Mouse (Mus musculus): ENCODE data around the gene Olfr458. TPM values are rescaled to one million over a fixed set of nuclear protein-coding genes. Genes with fewer than 3 reads are reported as not detected.
"Not testable (repeated sequence)": the region's sequence is repeated elsewhere in the genome, so short reads cannot be mapped to it uniquely, and the experiment has no call there.

The Olfr458 gene
- not detected for total RNA-seq (2021)
- long read RNA-seq, experiment 1 = 0 reads
- long read RNA-seq, experiment 2 = 0 reads

DNA sequence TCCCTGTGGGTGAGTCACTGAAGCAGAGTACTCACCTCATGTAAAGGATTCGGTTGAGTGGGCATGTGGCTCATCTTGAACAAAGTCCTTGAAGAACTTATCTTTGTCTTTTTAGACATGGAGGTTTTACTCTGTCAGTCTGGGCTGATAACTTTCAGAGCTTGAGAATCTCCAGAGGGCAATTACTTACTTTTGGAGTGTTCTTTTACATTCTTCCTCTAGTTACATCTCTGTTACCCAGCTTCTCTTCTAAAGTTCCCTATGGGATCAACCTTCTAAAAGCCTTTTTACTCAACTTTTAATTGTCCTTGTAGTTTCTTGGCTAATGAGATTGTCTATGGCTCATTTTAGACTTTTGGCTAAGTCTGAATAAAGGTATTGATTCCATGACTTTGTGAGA, at the start of gene Olfr458:
Olfr458 (minus strand) TSS at position 101 of the 400 bp plus-strand sequence.
- DNase-seq (ENCODE audit: low spot score in 2 of 2) = no peak
- intact Hi-C loops (cut with DNase I) = no loop called here

DNA sequence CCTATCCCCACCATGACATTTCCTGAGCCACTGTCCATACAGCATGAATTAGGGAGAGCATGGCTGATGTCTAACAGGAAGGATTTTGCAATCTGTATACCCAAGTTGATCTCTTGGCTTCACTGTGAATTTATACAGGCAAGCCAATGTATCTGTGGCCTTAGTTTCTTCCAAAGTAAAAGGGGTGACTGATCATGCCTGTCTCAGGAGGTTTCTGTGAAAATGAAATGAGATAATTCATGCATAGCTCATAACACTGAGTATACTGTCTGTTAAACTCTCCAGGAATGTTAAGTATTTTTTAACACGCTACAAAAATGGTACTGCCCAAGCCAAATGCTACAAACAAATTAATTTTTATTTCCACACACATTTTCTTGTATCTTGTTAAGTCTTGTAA, 48.5 kb upstream of the Olfr458 start:
- no peak for DNase-seq (ENCODE audit: low spot score in 2 of 2)
- intact Hi-C loops (cut with DNase I) = no loop called here

DNA sequence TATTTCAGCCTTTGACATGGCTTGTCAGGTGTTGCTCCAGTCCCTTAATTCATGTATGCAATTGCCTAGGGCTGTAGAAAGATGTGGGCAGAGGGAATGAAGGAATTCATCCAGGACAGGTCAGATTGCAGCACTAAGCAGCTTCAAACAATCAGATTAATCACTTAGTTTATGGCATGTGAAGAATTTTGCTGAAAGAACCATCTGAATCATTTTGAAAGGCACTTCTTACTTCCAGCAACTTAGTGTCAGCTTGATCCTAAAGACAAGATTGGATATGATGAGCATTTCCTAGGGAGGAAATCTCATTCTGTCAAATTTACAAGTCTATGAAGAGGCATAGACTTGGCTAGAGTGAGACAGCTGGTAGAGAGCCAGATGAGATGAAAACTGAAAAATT, 44.3 kb upstream of the Olfr458 start:
- DNase-seq (ENCODE audit: low spot score in 2 of 2) = no peak
- intact Hi-C loops (cut with DNase I) = no loop called here

DNA sequence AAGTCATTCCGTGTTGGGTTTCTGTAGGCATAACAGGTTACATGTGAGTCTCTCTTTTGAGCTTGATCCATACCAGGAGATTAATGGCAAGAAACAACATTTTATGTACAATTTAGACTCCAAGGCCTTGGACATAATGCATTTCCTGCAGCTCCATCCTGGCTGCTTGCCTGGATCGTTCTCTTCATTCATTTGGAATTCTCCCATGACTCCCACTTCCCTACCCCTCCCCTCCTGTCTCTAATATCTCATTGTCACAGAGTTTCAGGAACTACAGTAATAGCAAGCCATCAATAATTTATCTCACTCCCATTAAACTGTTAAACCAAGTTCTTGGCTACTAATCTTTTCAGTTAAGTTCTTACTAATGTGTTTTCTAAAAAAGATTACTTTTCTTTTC, 38.5 kb upstream of the Olfr458 start:
- no peak for DNase-seq (ENCODE audit: low spot score in 2 of 2)
- intact Hi-C loops (cut with DNase I) = no loop called here

DNA sequence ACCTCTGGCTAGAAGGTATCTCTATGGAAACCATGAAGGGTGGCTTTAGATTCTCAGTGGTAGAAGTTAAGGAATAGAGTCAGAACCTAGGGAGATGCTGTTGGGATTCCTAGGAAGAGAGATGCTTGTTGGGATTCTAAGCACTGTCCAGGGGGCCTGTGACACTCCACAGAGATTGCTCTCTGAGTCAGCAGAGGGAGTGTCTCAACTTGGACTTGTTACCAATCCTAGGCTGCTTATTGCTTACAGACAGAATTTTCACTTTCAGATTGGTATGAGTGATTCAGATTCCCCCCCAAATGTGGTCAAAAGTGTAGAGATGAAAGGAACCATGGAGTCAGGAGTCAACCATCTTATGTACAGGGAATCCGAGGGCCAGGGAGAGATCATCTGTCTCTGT, 24.7 kb upstream of the Olfr458 start:
- intact Hi-C loops (cut with DNase I) = no loop called here
- no peak for DNase-seq (ENCODE audit: low spot score in 2 of 2)

DNA sequence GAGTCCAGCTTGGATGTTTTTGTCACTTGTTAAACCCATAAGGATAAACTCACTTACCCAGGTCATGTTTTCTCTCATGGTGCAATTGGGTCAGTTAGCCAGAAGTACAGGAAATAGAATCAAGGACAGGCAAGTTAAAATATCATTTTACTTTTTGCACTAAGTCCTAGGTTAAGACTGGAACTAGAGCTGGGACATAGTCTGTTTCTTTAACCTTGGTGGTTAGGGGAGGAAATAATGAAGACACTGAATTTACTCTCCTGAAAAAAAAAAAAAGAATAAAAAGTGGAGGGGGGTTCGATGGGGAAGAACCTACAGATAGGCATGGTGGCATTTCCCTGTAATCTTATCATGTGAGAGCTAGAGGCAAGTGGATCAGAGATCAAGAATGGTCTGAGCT, 22.1 kb upstream of the Olfr458 start, which contains the start of gene Olfr456:
Olfr456 (minus strand) TSS at position 101 of the 400 bp plus-strand sequence.
- no peak for DNase-seq (ENCODE audit: low spot score in 2 of 2)
- intact Hi-C loops (cut with DNase I) = no loop called here

DNA sequence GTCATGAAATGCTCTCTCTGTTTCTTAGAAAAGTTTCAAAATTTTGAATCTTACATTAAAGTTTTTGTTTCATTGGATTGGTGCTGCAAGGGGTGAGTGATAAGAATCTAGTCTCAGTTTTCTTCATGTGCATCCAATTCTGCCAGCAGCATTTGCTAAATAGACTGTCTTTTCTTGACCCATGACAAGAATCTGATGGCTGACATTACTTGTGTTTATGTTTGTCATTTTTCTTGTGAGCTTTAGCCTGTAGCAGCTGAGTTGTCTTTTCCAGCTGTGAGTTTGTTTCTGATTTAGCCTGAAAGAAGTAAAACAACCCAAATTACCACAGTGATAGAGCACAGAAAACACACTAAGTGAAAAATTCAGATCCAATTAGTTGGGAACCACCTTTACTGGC, 19.6 kb upstream of the Olfr458 start:
- DNase-seq (ENCODE audit: low spot score in 2 of 2) = no peak
- intact Hi-C loops (cut with DNase I) = no loop called here

DNA sequence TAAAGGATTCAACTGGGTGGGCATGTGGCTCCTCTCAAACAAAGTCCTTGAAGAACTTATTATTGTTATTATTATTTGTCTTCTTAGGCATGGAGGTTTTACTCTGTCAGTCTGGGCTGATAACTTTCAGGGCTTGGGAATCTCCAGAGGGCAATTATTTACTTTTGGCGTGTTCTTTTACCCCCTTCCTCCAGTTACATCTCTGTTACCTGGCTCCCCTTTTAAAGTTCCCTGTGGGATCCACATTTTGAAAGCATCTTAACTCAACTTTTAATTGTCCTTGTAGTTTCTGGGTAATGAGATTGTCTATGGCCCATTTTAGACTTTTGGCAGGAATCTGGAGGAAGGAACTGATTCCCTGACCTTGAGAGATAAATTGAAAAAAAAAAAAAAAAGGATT, 11.2 kb upstream of the Olfr458 start, which contains the start of gene Olfr457:
Olfr457 (minus strand) TSS at position 101 of the 400 bp plus-strand sequence.
- intact Hi-C loops (cut with DNase I) = no loop called here

DNA sequence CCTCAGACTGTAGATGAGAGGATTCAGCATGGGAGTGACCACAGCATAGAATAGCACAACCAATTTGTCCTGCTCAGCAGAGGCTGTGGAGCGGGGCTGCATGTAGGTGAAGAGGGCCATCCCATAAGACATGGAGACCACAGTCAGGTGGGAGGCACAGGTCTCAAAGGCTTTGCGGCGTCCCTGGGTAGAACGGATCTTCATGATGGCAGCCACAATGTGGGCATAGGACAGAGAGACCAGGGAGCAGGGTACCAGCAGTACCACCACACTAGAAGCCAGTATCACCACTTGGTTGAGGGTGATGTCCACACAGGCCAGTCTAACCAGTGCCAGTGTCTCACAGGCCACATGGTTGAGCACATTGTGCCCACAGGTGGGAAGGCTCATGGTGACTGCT, 6.3 kb upstream of the Olfr458 start:
- intact Hi-C loops (cut with DNase I); DNase-seq (ENCODE audit: low spot score in 2 of 2): not testable (repeated sequence)

More for the DNA sequence above, 11.2 kb upstream of the Olfr458 start, which contains the start of gene Olfr457:
- no peak for DNase-seq (ENCODE audit: low spot score in 2 of 2)

DNA sequence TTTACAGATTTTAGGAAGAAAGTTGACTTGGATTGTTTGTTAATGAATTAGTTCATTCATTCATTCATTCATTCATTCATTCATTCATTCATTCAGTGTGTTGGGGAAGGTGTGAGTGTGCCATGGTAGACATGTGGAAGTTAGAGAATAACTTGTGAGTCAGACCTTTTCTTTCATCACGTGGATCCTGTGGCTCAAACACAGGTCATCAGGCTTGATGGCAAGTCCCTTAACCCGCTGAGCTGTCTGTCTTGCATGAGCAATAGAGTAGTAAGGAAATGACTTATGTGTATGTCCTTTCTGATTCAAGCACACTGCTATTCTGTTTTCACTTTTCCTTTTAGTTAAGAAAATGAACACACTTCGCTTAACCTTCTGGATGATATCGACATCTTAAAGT, 5.5 kb upstream of the Olfr458 start:
- intact Hi-C loops (cut with DNase I) = no loop called here
- no peak for DNase-seq (ENCODE audit: low spot score in 2 of 2)

DNA sequence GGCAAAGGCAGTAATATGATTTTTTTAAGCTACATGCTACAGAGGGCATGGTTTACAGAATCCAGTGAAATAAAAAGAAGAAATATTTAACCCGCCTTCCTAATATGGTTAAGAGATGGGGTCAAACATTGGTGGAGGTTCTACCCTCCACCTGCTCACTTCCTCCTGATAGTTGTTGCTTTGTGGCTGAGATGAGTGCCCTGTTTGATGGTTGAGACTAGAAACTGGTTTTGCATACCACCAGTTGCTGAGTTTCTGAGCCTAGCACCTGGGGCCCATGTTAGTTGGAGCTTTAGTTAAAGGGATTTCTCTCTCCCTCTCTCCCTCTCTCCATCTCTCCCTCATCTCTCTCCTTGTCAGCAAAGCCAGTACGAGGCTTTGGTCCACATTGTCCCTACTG, 17.6 kb downstream of the Olfr458 start:
- intact Hi-C loops (cut with DNase I) = no loop called here
- no peak for DNase-seq (ENCODE audit: low spot score in 2 of 2)

DNA sequence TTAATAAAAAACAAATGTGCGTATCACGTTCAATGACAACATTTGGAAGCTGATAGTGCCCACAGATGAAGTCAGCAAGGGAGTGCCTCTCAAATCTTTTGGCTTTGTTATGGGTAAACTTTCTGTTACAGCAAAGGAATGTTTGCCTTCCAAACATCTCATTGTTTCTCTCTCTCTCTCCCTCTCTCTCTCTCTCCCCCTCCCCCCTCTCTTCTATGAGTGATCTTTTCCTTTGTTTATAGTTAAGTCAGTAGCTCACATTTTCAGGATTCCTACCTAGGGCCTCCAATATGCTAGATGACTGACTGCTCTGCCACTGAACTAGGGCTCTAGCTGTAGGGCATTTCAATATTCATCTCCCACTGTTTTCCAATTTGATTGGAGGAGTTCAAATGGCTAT, 20.5 kb downstream of the Olfr458 start:
- no peak for DNase-seq (ENCODE audit: low spot score in 2 of 2)
- intact Hi-C loops (cut with DNase I) = no loop called here

DNA sequence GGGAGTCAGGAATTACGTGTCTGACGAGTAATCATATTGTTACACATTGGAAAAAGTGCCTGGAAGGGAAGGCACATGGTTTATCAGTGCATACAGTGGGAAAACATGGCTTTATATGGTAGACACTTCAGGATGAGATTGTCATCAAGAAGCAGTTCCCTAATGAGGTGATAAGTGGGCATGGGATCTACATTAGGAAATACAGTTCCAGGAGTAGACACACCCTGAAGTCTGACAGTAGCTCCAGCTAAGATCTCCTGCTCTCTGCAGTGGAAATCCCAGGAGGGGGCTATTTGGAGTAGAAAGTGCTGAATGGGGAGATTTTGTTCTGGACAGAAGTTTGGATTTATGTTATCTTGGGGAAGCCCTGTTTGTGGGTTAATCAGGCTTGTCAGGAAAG, 23.6 kb downstream of the Olfr458 start:
- DNase-seq (ENCODE audit: low spot score in 2 of 2) = no peak
- intact Hi-C loops (cut with DNase I) = no loop called here

DNA sequence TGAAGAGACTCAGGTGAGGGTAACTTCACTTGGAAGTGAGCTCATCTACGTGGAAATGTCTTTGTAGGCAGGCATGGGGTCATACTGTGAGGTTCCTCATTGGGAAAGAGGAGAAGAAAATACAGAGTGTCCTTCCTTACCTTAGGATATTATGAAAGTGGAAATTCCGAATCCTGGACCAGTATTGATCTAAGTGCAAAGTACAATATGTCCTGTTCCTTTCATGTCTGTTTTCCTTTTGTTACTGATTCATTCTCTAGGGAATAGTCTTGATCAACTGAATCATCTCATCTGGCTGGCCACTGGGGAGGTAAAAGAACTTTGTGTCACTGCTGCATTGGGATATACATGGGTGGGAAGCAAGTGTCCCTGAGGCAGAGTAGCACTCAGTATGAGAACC, 29.5 kb downstream of the Olfr458 start:
- intact Hi-C loops (cut with DNase I) = no loop called here
- DNase-seq (ENCODE audit: low spot score in 2 of 2) = no peak

DNA sequence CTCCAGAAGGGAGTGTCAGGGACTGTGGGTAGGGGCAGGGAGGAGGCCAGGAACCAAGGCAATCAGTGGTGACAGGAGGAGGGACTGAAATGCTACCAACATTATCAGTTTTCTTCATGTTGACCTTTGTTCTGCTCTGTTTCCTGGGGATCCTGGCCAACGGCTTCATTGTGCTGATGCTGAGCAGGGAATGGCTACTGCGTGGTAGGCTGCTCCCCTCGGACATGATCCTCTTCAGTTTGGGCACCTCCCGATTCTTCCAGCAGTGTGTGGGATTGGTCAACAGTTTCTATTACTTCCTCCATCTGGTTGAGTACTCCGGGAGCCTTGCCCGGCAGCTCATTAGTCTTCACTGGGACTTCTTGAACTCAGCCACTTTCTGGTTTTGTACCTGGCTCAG, 30.6 kb downstream of the Olfr458 start, which contains the start of gene Tas2r126:
Tas2r126 (plus strand) TSS at position 90 of the 400 bp plus-strand sequence.
- intact Hi-C loops (cut with DNase I) = no loop called here
- no peak for DNase-seq (ENCODE audit: low spot score in 2 of 2)

DNA sequence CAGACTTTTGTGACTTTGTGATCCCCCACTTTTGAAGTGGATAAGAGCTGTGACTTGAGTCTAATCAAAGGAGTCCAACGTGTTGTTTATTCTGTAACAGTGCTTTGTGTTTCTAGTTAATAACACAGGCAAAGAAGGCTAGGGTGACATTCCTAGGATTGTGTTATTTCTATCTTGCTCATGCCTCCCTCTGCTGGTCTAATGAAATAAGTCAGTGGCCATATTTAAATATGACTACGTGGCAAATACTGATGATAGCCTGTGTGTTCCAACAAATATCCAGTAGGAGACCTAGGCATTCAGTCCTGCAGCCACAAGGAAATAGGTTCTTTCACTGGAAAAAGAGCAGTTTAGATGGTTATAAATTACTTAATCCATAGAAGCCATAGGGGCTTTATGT, 31.4 kb downstream of the Olfr458 start:
- intact Hi-C loops (cut with DNase I) = no loop called here
- no peak for DNase-seq (ENCODE audit: low spot score in 2 of 2)

DNA sequence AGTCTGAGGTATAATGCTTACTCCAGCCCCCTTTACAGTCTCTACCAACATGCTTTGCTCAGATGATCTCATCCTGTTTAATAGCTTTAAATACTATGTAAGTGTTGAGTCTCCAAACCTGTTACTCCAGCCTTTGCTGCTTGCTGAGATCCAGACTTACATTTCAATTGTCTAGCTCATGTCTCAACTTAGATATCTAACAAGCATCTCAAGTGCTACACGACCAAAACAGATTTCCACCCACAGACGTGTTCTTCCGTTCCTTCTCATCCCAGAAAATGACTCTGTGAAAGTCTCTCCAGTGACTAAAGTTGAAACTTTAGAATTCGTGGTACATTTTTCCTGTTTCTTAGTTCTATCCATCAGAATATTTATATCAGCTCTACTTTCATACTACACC, 38.7 kb downstream of the Olfr458 start:
- intact Hi-C loops (cut with DNase I) = no loop called here

DNA sequence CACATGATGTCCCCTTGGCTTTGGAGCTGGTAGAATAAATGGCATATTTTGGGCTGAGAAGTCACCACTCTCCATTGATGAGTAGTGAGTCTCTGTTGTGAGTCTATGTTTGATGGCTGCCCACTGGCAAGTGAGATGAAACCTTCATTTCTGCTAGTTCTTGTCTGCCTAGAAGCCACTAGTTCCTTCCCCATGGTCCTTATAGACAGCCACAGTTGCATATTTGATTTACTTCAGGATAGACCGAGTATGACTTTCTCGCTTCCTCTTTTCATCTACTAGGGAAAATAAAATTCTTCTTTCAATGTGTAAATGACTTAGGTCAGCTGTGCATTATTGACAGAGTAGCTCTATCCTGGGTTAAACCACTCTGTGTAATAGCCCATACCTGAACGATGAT, 40.5 kb downstream of the Olfr458 start:
- intact Hi-C loops (cut with DNase I) = no loop called here

More for the DNA sequence above, 38.7 kb downstream of the Olfr458 start:
- DNase-seq (ENCODE audit: low spot score in 2 of 2) = peak in 1 of 2 experiments; percentile 41

DNA sequence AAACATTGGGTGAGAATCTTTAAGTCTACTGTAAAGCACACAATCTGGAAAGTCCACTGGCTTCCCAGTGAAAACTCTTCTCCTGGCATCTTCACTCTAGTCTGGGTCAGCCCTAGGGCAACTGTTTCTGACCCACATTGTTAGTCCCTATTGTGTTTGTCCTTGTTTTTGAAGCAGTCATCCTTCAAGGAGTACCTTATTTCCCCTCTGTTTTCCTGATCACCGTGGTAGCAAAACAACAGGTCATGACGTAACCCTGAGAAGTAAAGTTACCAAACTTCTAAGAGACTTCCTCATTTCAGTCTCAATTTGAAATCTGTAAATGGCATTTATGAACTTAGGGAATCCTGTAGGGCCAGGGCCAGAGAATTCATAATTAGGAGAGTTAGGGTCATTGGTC, 43.6 kb downstream of the Olfr458 start:
- no peak for DNase-seq (ENCODE audit: low spot score in 2 of 2)
- intact Hi-C loops (cut with DNase I) = no loop called here

More for the DNA sequence above, 40.5 kb downstream of the Olfr458 start:
- DNase-seq (ENCODE audit: low spot score in 2 of 2) = no peak

DNA sequence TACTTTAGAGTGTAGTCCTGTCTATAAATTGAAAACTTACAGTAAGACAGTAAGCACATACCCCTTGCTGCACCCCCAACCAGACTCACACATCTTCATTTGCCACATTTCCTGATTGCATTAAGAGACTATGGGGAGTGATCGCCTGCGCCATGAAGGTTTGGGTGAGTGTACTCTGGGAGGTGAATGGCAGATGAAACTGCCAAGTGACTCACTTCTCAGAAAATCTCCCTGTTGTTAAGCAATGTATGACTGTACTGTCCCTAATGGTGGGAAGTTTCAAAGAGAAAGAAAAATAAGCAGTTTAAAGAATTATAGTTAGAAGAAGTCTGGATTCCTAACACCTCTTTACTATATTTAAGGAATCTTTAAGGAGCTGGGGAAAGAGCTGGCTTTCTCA, 45.6 kb downstream of the Olfr458 start:
- intact Hi-C loops (cut with DNase I) = no loop called here
- DNase-seq (ENCODE audit: low spot score in 2 of 2) = no peak
